Comparison of ENCODE assay signal across 27 mouse cellular contexts in genomic region chr4:25757909-25758548, GRCm38 (mm10). TPM values are rescaled to one million over a fixed set of nuclear protein-coding genes. Genes with fewer than 3 reads are reported as not detected.
DNase-seq lines count a peak whose midpoint lies in the region; ATAC-seq and TF ChIP-seq lines count a peak whose summit lies in the region.
"Had no signal": no experiment of that assay in that cellular context is flagged by ENCODE, and none has a peak within 500 bp of the region (broad histone marks: within the 10 kb centered on the region; RNA-seq: fewer than 3 reads in every experiment).

No protein-coding gene starts in this region.

- H3K4me2 ChIP-seq in forebrain, embryonic 15.5 days (replicated peaks): no peak overlapping the region
- H3K4me2 ChIP-seq: heart, embryonic 15.5 days; limb, embryonic 12.5 days; liver, embryonic 11.5 days; neural tube, embryonic 12.5 days had no signal

- no peaks in the 10 kb centered on the region for H3K9me3 ChIP-seq in forebrain, embryonic 15.5 days
- H3K9me3 ChIP-seq: heart, embryonic 15.5 days; limb, embryonic 12.5 days; neural tube, embryonic 12.5 days had no signal

- DNase-seq in frontal cortex, postnatal 14 days (ENCODE audit: low spot score in 2 of 2): no peak
- peak; percentile 49 for DNase-seq in Muller cell, postnatal 12 days (ENCODE audit: inconsistent ontology term)
- DNase-seq in brain, adult 2 months (ENCODE audit: low read depth, low spot score): peak; percentile 56
- DNase-seq in urinary bladder, adult 2 months (ENCODE audit: low spot score): no peak
- DNase-seq in heart, adult 2 months: no peak
- DNase-seq: adrenal gland, postnatal 14 days; gastrocnemius, adult 2 months; heart, postnatal 36 days; kidney, adult 9 months; kidney, postnatal 14 days; layer of hippocampus, postnatal 36 days; liver, postnatal 0 days; retina, postnatal 1 day had no signal

- H3K9ac ChIP-seq in forebrain, embryonic 15.5 days (replicated peaks): no peak overlapping the region
- no peak overlapping the region for H3K9ac ChIP-seq in heart, adult 2 months (ENCODE audit: low read depth, low read length)
- H3K9ac ChIP-seq: heart, embryonic 15.5 days; limb, embryonic 12.5 days; liver, postnatal 0 days; neural tube, embryonic 12.5 days had no signal

- TF ChIP-seq POLR2A in heart, adult 2 months (IDR thresholded peaks at IDR 0.05; ENCODE audit: insufficient read depth, low read depth, low read length): no peak

- no peaks in the 10 kb centered on the region for H3K36me3 ChIP-seq in forebrain, embryonic 15.5 days
- H3K36me3 ChIP-seq in heart, adult 2 months (ENCODE audit: control insufficient read depth, insufficient read depth, low read length): no peaks in the 10 kb centered on the region
- H3K36me3 ChIP-seq: heart, embryonic 15.5 days; limb, embryonic 12.5 days; neural tube, embryonic 12.5 days had no signal

- no peaks in the 10 kb centered on the region for H3K27me3 ChIP-seq in forebrain, embryonic 15.5 days
- no peaks in the 10 kb centered on the region for H3K27me3 ChIP-seq in heart, adult 2 months (ENCODE audit: control insufficient read depth, insufficient read depth, low read length)
- H3K27me3 ChIP-seq: heart, embryonic 15.5 days; limb, embryonic 12.5 days; neural tube, embryonic 12.5 days had no signal

- intact Hi-C loops in heart, adult 2 months (cut with DNase I): no loop called here

- peak; percentile 57; the same call in 1 of the 2 replicates for ATAC-seq in frontal cortex, adult (ENCODE audit: low TSS enrichment)
- ATAC-seq in forebrain, embryonic 15.5 days (replicated peaks): 0 out of 2 replicates have a peak, but pooled peaks have one; percentile 60
- ATAC-seq: activated CD4-positive, CD25-positive, alpha-beta regulatory T cell, adult 4 months; hindbrain, postnatal 0 days; intestine, embryonic 16.5 days; liver, postnatal 0 days; lung, postnatal 0 days had no signal

- TF ChIP-seq CTCF in heart, adult 2 months (IDR thresholded peaks at IDR 0.05): no peak

- H3K79me2 ChIP-seq in heart, adult 2 months (replicated peaks; ENCODE audit: control insufficient read depth, insufficient read depth, low read length): no peaks in the 10 kb centered on the region

- no peaks in the 10 kb centered on the region for H3K4me1 ChIP-seq in forebrain, embryonic 15.5 days
- H3K4me1 ChIP-seq in heart, adult 2 months (ENCODE audit: control insufficient read depth, insufficient read depth, low read length): no peaks in the 10 kb centered on the region
- H3K4me1 ChIP-seq: heart, embryonic 15.5 days; limb, embryonic 12.5 days; neural tube, embryonic 12.5 days had no signal

- H3K4me3 ChIP-seq in forebrain, embryonic 15.5 days: no peak overlapping the region
- H3K4me3 ChIP-seq in heart, adult 2 months: no peak overlapping the region
- H3K4me3 ChIP-seq: gastrocnemius, adult 2 months; heart, embryonic 15.5 days; layer of hippocampus, adult 2 months; limb, embryonic 12.5 days; neural tube, embryonic 12.5 days had no signal

- WGBS in forebrain, embryonic 15.5 days: 47% methylated on average over 4 of the region's 5 CpGs
- WGBS in heart, adult 2 months: 76% methylated on average over 5 of the region's 5 CpGs

- H3K27ac ChIP-seq in forebrain, embryonic 15.5 days (replicated peaks): no peak overlapping the region
- no peak overlapping the region for H3K27ac ChIP-seq in heart, adult 2 months
- H3K27ac ChIP-seq: gastrocnemius, adult 2 months; heart, embryonic 15.5 days; hindbrain, postnatal 0 days; layer of hippocampus, adult 2 months; limb, embryonic 12.5 days; macrophage; neural tube, embryonic 12.5 days had no signal

- TF ChIP-seq EP300 in heart, adult 2 months (IDR thresholded peaks at IDR 0.05; ENCODE audit: insufficient read depth, low read depth, low read length): no peak

RNA-seq across cellular contexts. Expression of gene Fut9, which starts 42.0 kb away (rescaled TPM):
- polyA plus RNA-seq in forebrain, embryonic 15.5 days (2015; fragmentation: Nextera tagmentation; extraction: Ambion mirVana): 14.4 and 15.7 TPM in 2 replicates
- 2.2 and 2.8 TPM in 2 replicates for polyA plus RNA-seq in urinary bladder, adult 2 months (2012; rRNA removed)
- not detected for total RNA-seq in heart, adult 2 months (2021)
- polyA plus RNA-seq in heart, adult 2 months (2012; rRNA removed): 0.02 TPM in 1 of 2 replicates, not detected in the other
- total RNA-seq: gastrocnemius, adult 2 months; heart, postnatal 36 days; MEL had no signal
- polyA plus RNA-seq: liver, postnatal 0 days; macrophage; spleen, adult 2 months had no signal

Comparison
In these comparisons a context has a peak if more than half of its experiments do, and no peak if none do; other contexts are left out.
1. DNase-seq: peak in Muller cell, postnatal 12 days (single experiment) and brain, adult 2 months (single experiment); none in frontal cortex, postnatal 14 days (0 of 2), urinary bladder, adult 2 months (single experiment) and heart, adult 2 months (0 of 2).